Mouse (Mus musculus): ENCODE data around the gene Clybl. TPM values are rescaled to one million over a fixed set of nuclear protein-coding genes. Genes with fewer than 3 reads are reported as not detected.

Clybl gene
- total and polyA plus RNA-seq, 3 experiments, result 13.4 to 36.6 TPM; not detected in 1

- Histone ChIP-seq H3K4me3 (ENCODE audit: control insufficient read depth in 1 of 2, insufficient read depth in 1 of 2, low read depth in 2 of 2, low read length in 2 of 2) (no peak overlapping the region), H3K27me3 (ENCODE audit: control insufficient read depth in 1 of 2, insufficient read depth in 2 of 2, low read length in 2 of 2) (no peaks in the 10 kb centered on the region), H3K79me2 (ENCODE audit: control insufficient read depth, insufficient read depth, low read length, poor library complexity) (no peaks in the 10 kb centered on the region), H3K9ac (ENCODE audit: control insufficient read depth, low read depth, low read length, poor library complexity, severe bottlenecking) (no peak overlapping the region), H3K9me3 (replicated peaks; ENCODE audit: insufficient read depth, low read length) (no peaks in the 10 kb centered on the region), H3K36me3 (ENCODE audit: control insufficient read depth in 1 of 2, insufficient read depth in 2 of 2, low read length in 2 of 2) (no peaks in the 10 kb centered on the region), H3K27ac (ENCODE audit: control insufficient read depth, low read depth, low read length) (no peak overlapping the region), H3K4me1 (ENCODE audit: control insufficient read depth in 1 of 2, insufficient read depth in 2 of 2, low read length in 2 of 2) (no peaks in the 10 kb centered on the region)
- TF ChIP-seq E2F4 (IDR thresholded peaks at IDR 0.05; ENCODE audit: borderline replicate concordance, low read depth, low read length) (no peak), RAD21 (IDR thresholded peaks at IDR 0.05; ENCODE audit: low read depth, low read length) (no peak), MAX (IDR thresholded peaks at IDR 0.05; ENCODE audit: low read length) (no peak), USF1 (IDR thresholded peaks at IDR 0.05; ENCODE audit: low read depth, low read length) (no peak), MXI1 (IDR thresholded peaks at IDR 0.05; ENCODE audit: low read depth, low read length) (no peak), MYC (IDR thresholded peaks at IDR 0.05; ENCODE audit: low read depth, low read length) (no peak), TAL1 (IDR thresholded peaks at IDR 0.05; ENCODE audit: low read length) (no peak)
- no peak for DNase-seq (ENCODE audit: low read depth, low spot score)
Observed at GRCm38 (mm10) chr14:122330716-122331115, 149.2 kb downstream of the Clybl start.

GRCm38 (mm10) chr14:122331635-122332460 lies 150.3 kb downstream of the Clybl start:
- Histone ChIP-seq H3K36me3 (ENCODE audit: control insufficient read depth in 1 of 2, insufficient read depth in 2 of 2, low read length in 2 of 2) (no peaks in the 10 kb centered on the region), H3K9ac (ENCODE audit: control insufficient read depth, low read depth, low read length, poor library complexity, severe bottlenecking) (no peak overlapping the region), H3K27ac (ENCODE audit: control insufficient read depth, low read depth, low read length) (no peak overlapping the region), H3K79me2 (ENCODE audit: control insufficient read depth, insufficient read depth, low read length, poor library complexity) (no peaks in the 10 kb centered on the region), H3K27me3 (ENCODE audit: control insufficient read depth in 1 of 2, insufficient read depth in 2 of 2, low read length in 2 of 2) (no peaks in the 10 kb centered on the region), H3K4me3 (ENCODE audit: control insufficient read depth in 1 of 2, insufficient read depth in 1 of 2, low read depth in 2 of 2, low read length in 2 of 2) (no peak overlapping the region), H3K4me1 (ENCODE audit: control insufficient read depth in 1 of 2, insufficient read depth in 2 of 2, low read length in 2 of 2) (no peaks in the 10 kb centered on the region), H3K9me3 (replicated peaks; ENCODE audit: insufficient read depth, low read length) (no peaks in the 10 kb centered on the region)
- TF ChIP-seq GABPA (IDR thresholded peaks at IDR 0.05; ENCODE audit: low read depth, low read length) (no peak), ETS1 (IDR thresholded peaks at IDR 0.05; ENCODE audit: low read depth, low read length) (no peak), MAZ (IDR thresholded peaks at IDR 0.05; ENCODE audit: low read depth, low read length) (no peak), RCOR1 (IDR thresholded peaks at IDR 0.05; ENCODE audit: low read depth, low read length) (no peak), ZC3H11A (IDR thresholded peaks at IDR 0.05; ENCODE audit: low read depth, low read length) (no peak), USF2 (IDR thresholded peaks at IDR 0.05; ENCODE audit: borderline replicate concordance in 1 of 2, insufficient read depth in 1 of 2, low read depth in 1 of 2, low read length in 2 of 2) (no peak), HCFC1 (IDR thresholded peaks at IDR 0.05; ENCODE audit: low read depth, low read length) (no peak)
- DNase-seq (ENCODE audit: low read depth, low spot score), result no peak
